Mouse (Mus musculus) small intestine, adult 2 months (tissue): Measurements from ENCODE around the gene Cbr2.

ENCODE experiments used
- CTCF ChIP-seq: fragments of 200-500 bp; IDR thresholded peaks from 2 replicates; pipeline ENCODE4 v1.5.1; 2012; ENCODE audit warnings: low read depth, mild to moderate bottlenecking, control low read depth, inconsistent platforms, low read length, moderate library complexity, mixed read lengths; ENCODE audit not compliant: insufficient replicate concordance, insufficient read length; ENCODE audit errors: extremely low read depth
- POLR2A ChIP-seq: fragments of 200-500 bp; IDR thresholded peaks from 2 replicates; pipeline ENCODE4 v1.6.1; 2012; ENCODE audit warnings: low read depth, mild to moderate bottlenecking, control low read depth, inconsistent platforms, low read length, moderate library complexity

- TF ChIP-seq CTCF (no peak), POLR2A (no peak)
These were observed 19.7 kb upstream of the Cbr2 start for GRCm38 (mm10) chr11:120751606-120752005.
